Mouse (Mus musculus): ENCODE measurements around the gene Pard3. TPM values are rescaled to one million over a fixed set of nuclear protein-coding genes. Genes with fewer than 3 reads are reported as not detected.

Gene Pard3
- polyA plus RNA-seq, 1 experiment from 2014 or later = 16.1 TPM

DNA sequence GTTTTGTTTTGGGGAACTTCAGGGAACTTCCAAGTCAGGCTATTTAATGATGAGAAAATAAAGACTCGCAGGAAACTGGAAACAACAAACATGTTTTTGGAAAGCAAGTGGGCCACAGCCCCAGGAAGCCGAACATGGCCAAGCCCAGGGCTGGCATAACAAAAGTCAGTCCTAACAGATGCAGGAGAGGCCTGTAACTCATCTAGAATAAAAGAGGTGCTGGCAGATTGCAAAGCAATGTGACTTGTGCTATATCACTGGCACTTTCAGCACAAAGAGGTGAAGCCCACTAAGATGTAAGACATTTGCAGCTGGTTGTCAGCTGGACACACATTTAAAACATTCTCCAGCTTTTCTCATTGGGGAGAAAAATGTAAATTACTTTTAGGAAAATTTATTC lies 553.0 kb downstream of the Pard3 start:
- Histone ChIP-seq H3K27ac (replicated peaks) (no peak overlapping the region), H3K27me3 (replicated peaks) (no peaks in the 10 kb centered on the region), H3K4me3 (replicated peaks) (no peak overlapping the region), H3K9me3 (replicated peaks) (no peaks in the 10 kb centered on the region), H3K4me1 (0 out of 2 replicates have a peak, but pooled peaks cover 2% of the 10 kb centered on the region), H3K4me2 (no peak overlapping the region), H3K9ac (replicated peaks) (no peak overlapping the region), H3K36me3 (no peaks in the 10 kb centered on the region)
- WGBS = 57% methylated on average over 2 of the region's 2 CpGs
- no peak for ATAC-seq (ENCODE audit: low FRiP score)

DNA sequence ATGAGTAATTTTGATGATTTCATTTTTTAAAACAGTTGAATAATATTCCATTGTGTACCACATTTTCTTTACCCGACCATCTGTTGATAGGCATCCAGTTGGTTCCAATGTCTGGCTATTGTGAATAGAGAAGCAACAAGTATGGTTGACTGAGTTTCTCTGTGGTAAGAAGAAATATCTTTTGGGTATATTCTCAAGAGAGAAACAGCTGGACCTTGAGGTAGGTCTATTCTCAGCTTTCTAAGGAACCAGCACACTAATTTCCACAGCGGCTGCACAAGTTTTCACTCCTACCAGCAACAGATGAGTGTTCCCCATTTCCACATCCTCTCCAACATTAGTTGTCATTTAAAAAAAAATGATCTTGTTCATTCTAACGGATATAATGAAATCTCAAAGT lies 558.4 kb downstream of the Pard3 start:
- Histone ChIP-seq H3K9ac (replicated peaks) (no peak overlapping the region), H3K27me3 (replicated peaks) (no peaks in the 10 kb centered on the region), H3K9me3 (replicated peaks) (no peaks in the 10 kb centered on the region), H3K4me1 (0 out of 2 replicates have a peak, but pooled peaks cover 2% of the 10 kb centered on the region), H3K27ac (replicated peaks) (no peak overlapping the region), H3K4me2 (no peak overlapping the region), H3K36me3 (no peaks in the 10 kb centered on the region), H3K4me3 (replicated peaks) (no peak overlapping the region)
- ATAC-seq (ENCODE audit: low FRiP score) = no peak
- 90% methylated on average over 3 of the region's 3 CpGs for WGBS

DNA sequence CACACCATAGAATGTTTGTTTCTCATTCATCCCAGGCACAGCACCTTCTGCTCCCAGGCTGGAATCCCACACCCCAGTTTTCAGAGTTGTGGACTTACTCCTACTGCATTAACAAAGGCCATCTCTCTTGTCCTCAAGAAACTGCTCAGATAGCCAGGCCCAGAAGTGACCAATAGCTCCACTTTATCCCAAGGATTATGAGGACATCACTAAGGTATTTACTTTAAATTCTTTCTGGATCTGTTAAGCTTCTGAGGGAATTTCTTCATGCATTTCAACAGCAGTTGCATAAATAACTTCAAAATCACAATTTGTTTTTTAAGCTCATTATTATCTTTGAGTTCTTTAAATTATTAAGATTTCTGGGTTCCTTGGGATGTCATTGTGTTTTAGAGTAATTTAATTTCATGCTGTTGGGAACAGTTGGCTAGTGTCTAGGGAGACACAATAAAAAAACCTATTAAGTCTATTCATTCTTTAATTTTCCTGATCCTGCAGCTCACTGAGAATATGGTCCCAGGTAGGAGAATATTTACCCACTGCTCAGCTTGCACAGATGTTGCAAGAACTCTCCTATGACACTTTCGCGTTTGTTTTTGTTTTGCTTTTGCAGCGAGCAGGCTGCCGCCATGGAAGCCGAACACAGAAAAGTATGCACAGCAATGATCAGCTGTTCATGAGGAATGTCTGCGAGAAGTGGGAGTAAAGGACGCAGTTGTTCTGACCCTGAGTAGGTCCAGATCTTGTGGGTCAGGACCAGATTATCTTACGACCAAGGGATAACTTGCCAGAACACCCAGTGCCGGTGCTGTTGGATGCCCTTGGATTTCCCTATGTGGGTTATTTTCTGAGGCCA lies 574.8 kb downstream of the Pard3 start:
- Histone ChIP-seq H3K36me3 (no peaks in the 10 kb centered on the region), H3K4me1 (no peaks in the 10 kb centered on the region), H3K9ac (replicated peaks) (no peak overlapping the region), H3K4me2 (no peak overlapping the region), H3K9me3 (replicated peaks) (no peaks in the 10 kb centered on the region), H3K27ac (replicated peaks) (0 out of 2 replicates have a peak overlapping the region, but pooled peaks have one; percentile 6), H3K4me3 (replicated peaks) (no peak overlapping the region), H3K27me3 (replicated peaks) (no peaks in the 10 kb centered on the region)
- no peak; the same call in 1 of the 2 replicates for ATAC-seq (ENCODE audit: low FRiP score)
- 71% methylated on average over 9 of the region's 9 CpGs for WGBS

DNA sequence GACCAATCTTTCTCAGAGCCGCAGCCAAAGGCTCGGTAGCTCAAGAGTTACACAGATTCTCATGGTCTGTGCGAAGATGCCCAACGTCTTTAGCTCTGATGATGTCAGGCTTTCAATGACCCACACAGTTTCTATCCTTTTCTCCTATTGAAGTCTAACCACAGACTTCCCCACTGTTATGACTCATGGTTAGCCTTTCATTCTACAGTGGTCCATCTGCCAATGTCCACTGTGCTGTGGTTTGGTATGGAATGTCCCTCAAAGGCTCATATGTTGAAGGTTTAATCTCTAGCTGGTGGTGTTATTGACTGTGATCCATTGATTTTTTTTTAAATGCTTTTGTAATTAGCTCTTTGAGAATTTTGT lies 575.4 kb downstream of the Pard3 start:
- no peaks in the 10 kb centered on the region for H3K36me3 ChIP-seq
- WGBS = 85% methylated on average over 4 of the region's 4 CpGs
- H3K27ac ChIP-seq (replicated peaks) = 0 out of 2 replicates have a peak overlapping the region, but pooled peaks have one; percentile 6
- H3K4me2 ChIP-seq = no peak overlapping the region
- no peak overlapping the region for H3K9ac ChIP-seq (replicated peaks)
- H3K27me3 ChIP-seq (replicated peaks) = no peaks in the 10 kb centered on the region
- H3K4me3 ChIP-seq (replicated peaks) = no peak overlapping the region
- ATAC-seq (ENCODE audit: low FRiP score) = no peak
- no peaks in the 10 kb centered on the region for H3K9me3 ChIP-seq (replicated peaks)
- no peaks in the 10 kb centered on the region for H3K4me1 ChIP-seq

DNA sequence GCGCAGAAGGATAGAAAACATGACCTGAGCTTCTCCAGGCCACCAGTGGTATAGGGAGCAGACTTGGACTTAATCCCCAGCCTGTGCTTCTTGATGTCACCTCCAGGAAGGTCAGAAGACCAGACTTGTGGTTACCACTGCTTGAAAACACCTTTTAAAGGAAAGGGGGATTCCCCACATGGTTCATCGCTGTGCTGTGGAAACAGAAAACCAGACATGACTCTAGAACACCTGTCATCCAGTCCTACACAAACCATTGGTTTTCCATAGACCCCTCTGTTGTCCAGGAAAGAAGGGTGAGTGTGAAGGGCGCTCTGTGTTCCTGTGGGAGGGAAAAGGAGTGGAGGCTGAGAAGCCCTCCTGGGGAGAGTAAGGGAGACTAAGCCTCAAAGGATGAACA lies 591.9 kb downstream of the Pard3 start:
- Histone ChIP-seq H3K4me1 (no peaks in the 10 kb centered on the region), H3K9ac (replicated peaks) (no peak overlapping the region), H3K4me2 (no peak overlapping the region), H3K36me3 (no peaks in the 10 kb centered on the region), H3K9me3 (replicated peaks) (no peaks in the 10 kb centered on the region), H3K4me3 (replicated peaks) (no peak overlapping the region), H3K27me3 (replicated peaks) (no peaks in the 10 kb centered on the region), H3K27ac (replicated peaks) (no peak overlapping the region)
- no peak for ATAC-seq (ENCODE audit: low FRiP score)
- WGBS = 97% methylated on average over 3 of the region's 3 CpGs

Other genes starting within 250 kb of the Pard3 start
- gene Tomm20, start 118.0 kb upstream of the Pard3 start, polyA plus RNA-seq (2015; fragmentation: Nextera tagmentation; extraction: Ambion mirVana) = 225 and 227 TPM in 2 replicates
- gene Rbm34, start 92.8 kb upstream of the Pard3 start, polyA plus RNA-seq (2015; fragmentation: Nextera tagmentation; extraction: Ambion mirVana) = 24.1 and 24.7 TPM in 2 replicates